Comparison of ENCODE assay signal across 25 mouse cellular contexts in genomic region chr9:94529146-94529746, GRCm38 (mm10). TPM values are rescaled to one million over a fixed set of nuclear protein-coding genes. Genes with fewer than 3 reads are reported as not detected.
DNase-seq lines count a peak whose midpoint lies in the region; ATAC-seq and TF ChIP-seq lines count a peak whose summit lies in the region.
"Had no signal": no experiment of that assay in that cellular context is flagged by ENCODE, and none has a peak within 500 bp of the region (broad histone marks: within the 10 kb centered on the region; RNA-seq: fewer than 3 reads in every experiment).

No protein-coding gene starts in this region.

- H3K27ac ChIP-seq in forebrain, embryonic 13.5 days: no peak overlapping the region
- H3K27ac ChIP-seq in forebrain, embryonic 10.5 days: no peak overlapping the region
- H3K27ac ChIP-seq in lung, postnatal 0 days (ENCODE audit: low read length): no peak overlapping the region
- no peak overlapping the region for H3K27ac ChIP-seq in MEL (ENCODE audit: control insufficient read depth, low read depth, low read length)
- H3K27ac ChIP-seq: embryonic facial prominence, embryonic 13.5 days; heart, adult 2 months; hindbrain, embryonic 15.5 days; kidney, postnatal 0 days; left cerebral cortex, adult 2 months; limb, embryonic 15.5 days had no signal

- no peak for TF ChIP-seq POLR2A in MEL (IDR thresholded peaks at IDR 0.05; ENCODE audit: control insufficient read depth in 1 of 2, insufficient read depth in 1 of 2, low read depth in 1 of 2, low read length in 2 of 2, poor library complexity in 1 of 2)

- H3K27me3 ChIP-seq in forebrain, embryonic 13.5 days: no peaks in the 10 kb centered on the region
- peaks cover 7% of the 10 kb centered on the region for H3K27me3 ChIP-seq in forebrain, embryonic 10.5 days (ENCODE audit: poor library complexity, severe bottlenecking)
- H3K27me3 ChIP-seq in lung, postnatal 0 days (replicated peaks; ENCODE audit: insufficient read depth, low read length): no peaks in the 10 kb centered on the region
- no peaks in the 10 kb centered on the region for H3K27me3 ChIP-seq in MEL (ENCODE audit: control insufficient read depth in 1 of 2, insufficient read depth in 2 of 2, low read length in 2 of 2)
- H3K27me3 ChIP-seq: embryonic facial prominence, embryonic 13.5 days; hindbrain, embryonic 15.5 days; limb, embryonic 15.5 days had no signal

- no peak overlapping the region for H3K9ac ChIP-seq in forebrain, embryonic 13.5 days
- H3K9ac ChIP-seq in lung, postnatal 0 days (replicated peaks; ENCODE audit: low read depth): no peak overlapping the region
- no peak overlapping the region for H3K9ac ChIP-seq in MEL (ENCODE audit: control insufficient read depth, low read depth, low read length, poor library complexity, severe bottlenecking)
- H3K9ac ChIP-seq: embryonic facial prominence, embryonic 13.5 days; hindbrain, embryonic 15.5 days; limb, embryonic 15.5 days had no signal

- WGBS in forebrain, embryonic 13.5 days: 88% methylated on average over 1 of the region's 1 CpGs
- WGBS in forebrain, embryonic 10.5 days: 91% methylated on average over 1 of the region's 1 CpGs
- 58% methylated on average over 1 of the region's 1 CpGs for WGBS in lung, postnatal 0 days

- H3K4me2 ChIP-seq in forebrain, embryonic 13.5 days: no peak overlapping the region
- no peak overlapping the region for H3K4me2 ChIP-seq in lung, postnatal 0 days (replicated peaks; ENCODE audit: low read depth, low read length)
- H3K4me2 ChIP-seq: embryonic facial prominence, embryonic 13.5 days; hindbrain, embryonic 15.5 days; limb, embryonic 15.5 days had no signal

- no peak for TF ChIP-seq EP300 in lung, postnatal 0 days (IDR thresholded peaks at IDR 0.05)
- peak in 1 of 2 experiments; percentile 60; a peak in 2 of 4 replicates for TF ChIP-seq EP300 in MEL (IDR thresholded peaks at IDR 0.05; ENCODE audit: low read depth in 1 of 2, low read length in 2 of 2)

- H3K36me3 ChIP-seq in forebrain, embryonic 13.5 days (ENCODE audit: poor library complexity, severe bottlenecking): no peaks in the 10 kb centered on the region
- no peaks in the 10 kb centered on the region for H3K36me3 ChIP-seq in forebrain, embryonic 10.5 days (replicated peaks)
- H3K36me3 ChIP-seq in lung, postnatal 0 days (ENCODE audit: insufficient read depth, low read length): no peaks in the 10 kb centered on the region
- peaks cover 0 to 15% of the 10 kb centered on the region in 2 experiments; a peak in 2 of 4 replicates for H3K36me3 ChIP-seq in MEL (ENCODE audit: control insufficient read depth in 1 of 2, insufficient read depth in 2 of 2, low read length in 2 of 2)
- H3K36me3 ChIP-seq: embryonic facial prominence, embryonic 13.5 days; hindbrain, embryonic 15.5 days; limb, embryonic 15.5 days had no signal

- DNase-seq in forebrain, embryonic 10.5 days (ENCODE audit: extremely low spot score, low spot score): no peak
- DNase-seq in lung, postnatal 0 days (ENCODE audit: low spot score): peak; percentile 33
- DNase-seq in lung, postnatal 10 days: no peak
- peak; percentile 48 for DNase-seq in MEL (ENCODE audit: low read depth, low spot score)
- DNase-seq in kidney, postnatal 36 days: no peak
- DNase-seq: adrenal gland, adult 2 months; cerebellum, adult 18-20 months; gastrocnemius, postnatal 14 days; heart, adult 2 months; heart, postnatal 4 days; kidney, adult 2 months; left cerebral cortex, postnatal 4 days; lung, adult 18-20 months; right cerebral cortex, postnatal 14 days; thymus, postnatal 14 days had no signal

- TF ChIP-seq RAD21 in MEL (IDR thresholded peaks at IDR 0.05; ENCODE audit: low read depth, low read length): no peak

- H3K4me1 ChIP-seq in forebrain, embryonic 13.5 days: peaks cover 23% of the 10 kb centered on the region
- H3K4me1 ChIP-seq in forebrain, embryonic 10.5 days: peaks cover 25% of the 10 kb centered on the region
- H3K4me1 ChIP-seq in lung, postnatal 0 days (ENCODE audit: insufficient read depth, low read depth, low read length): peaks cover 7% of the 10 kb centered on the region; the same call in 1 of the 2 replicates
- peaks cover 3 to 16% of the 10 kb centered on the region in 2 experiments; a peak in 3 of 4 replicates for H3K4me1 ChIP-seq in MEL (ENCODE audit: control insufficient read depth in 1 of 2, insufficient read depth in 2 of 2, low read length in 2 of 2)

- peaks cover 8% of the 10 kb centered on the region for H3K79me2 ChIP-seq in MEL (ENCODE audit: control insufficient read depth, insufficient read depth, low read length, poor library complexity)

- H3K4me3 ChIP-seq in forebrain, embryonic 13.5 days: no peak overlapping the region
- no peak overlapping the region for H3K4me3 ChIP-seq in forebrain, embryonic 10.5 days
- no peak overlapping the region for H3K4me3 ChIP-seq in lung, postnatal 0 days (ENCODE audit: low read depth, low read length)
- no peak overlapping the region for H3K4me3 ChIP-seq in MEL (ENCODE audit: control insufficient read depth in 1 of 2, insufficient read depth in 1 of 2, low read depth in 2 of 2, low read length in 2 of 2)
- H3K4me3 ChIP-seq: embryonic facial prominence, embryonic 13.5 days; erythroblast, embryonic 14.5 days; heart, adult 2 months; hindbrain, embryonic 15.5 days; left cerebral cortex, adult 2 months; limb, embryonic 15.5 days had no signal

- TF ChIP-seq CTCF in lung, postnatal 0 days (IDR thresholded peaks at IDR 0.05): no peak
- TF ChIP-seq CTCF in MEL (IDR thresholded peaks at IDR 0.05 in 2 of 3, conservative IDR thresholded peaks at IDR 0.05 in 1 of 3; ENCODE audit: control insufficient read depth in 1 of 3, insufficient read depth in 1 of 3, low read depth in 2 of 3, low read length in 3 of 3, poor library complexity in 1 of 3, severe bottlenecking in 1 of 3): no peak

- H3K9me3 ChIP-seq in forebrain, embryonic 13.5 days (replicated peaks): no peaks in the 10 kb centered on the region
- H3K9me3 ChIP-seq in forebrain, embryonic 10.5 days: no peaks in the 10 kb centered on the region
- no peaks in the 10 kb centered on the region for H3K9me3 ChIP-seq in lung, postnatal 0 days (ENCODE audit: low read length)
- H3K9me3 ChIP-seq in MEL (replicated peaks; ENCODE audit: insufficient read depth, low read length): no peaks in the 10 kb centered on the region
- H3K9me3 ChIP-seq: embryonic facial prominence, embryonic 13.5 days; hindbrain, embryonic 15.5 days; limb, embryonic 15.5 days had no signal

- 0 out of 2 replicates have a peak, but pooled peaks have one; percentile 37 for ATAC-seq in forebrain, embryonic 13.5 days
- ATAC-seq in lung, postnatal 0 days: no peak
- ATAC-seq in megakaryocyte-erythroid progenitor cell, adult 5-6 weeks (replicated peaks; ENCODE audit: low FRiP score, low TSS enrichment, poor library complexity, severe bottlenecking): peak; percentile 20; the same call in 1 of the 2 replicates
- ATAC-seq in CD4-positive, CD25-positive, alpha-beta regulatory T cell, adult 4 months: no peak
- ATAC-seq: forebrain, embryonic 16.5 days had no signal

TF ChIP-seq in MEL, 35 proteins besides CTCF, POLR2A, EP300 and RAD21:
- TF ChIP-seq TCF12 (IDR thresholded peaks at IDR 0.05; ENCODE audit: low read depth, low read length) (peak; percentile 25; the same call in 1 of the 2 replicates), GATA1 (IDR thresholded peaks at IDR 0.05; ENCODE audit: low read depth, low read length) (peak; percentile 46; the same call in 1 of the 2 replicates), MYC (IDR thresholded peaks at IDR 0.05; ENCODE audit: low read depth, low read length) (no peak), USF1 (IDR thresholded peaks at IDR 0.05; ENCODE audit: low read depth, low read length) (no peak), USF2 (IDR thresholded peaks at IDR 0.05; ENCODE audit: borderline replicate concordance in 1 of 2, insufficient read depth in 1 of 2, low read depth in 1 of 2, low read length in 2 of 2) (no peak), ETS1 (IDR thresholded peaks at IDR 0.05; ENCODE audit: low read depth, low read length) (peak; percentile 77), TAL1 (IDR thresholded peaks at IDR 0.05; ENCODE audit: low read length) (peak; percentile 7; the same call in 1 of the 2 replicates), MEF2A (IDR thresholded peaks at IDR 0.05; ENCODE audit: extremely low read depth, insufficient replicate concordance, low read depth, low read length, poor library complexity, severe bottlenecking) (peak; percentile 96), JUND (IDR thresholded peaks at IDR 0.05; ENCODE audit: low read depth, low read length) (no peak), BHLHE40 (IDR thresholded peaks at IDR 0.05; ENCODE audit: borderline replicate concordance, low read depth, low read length) (no peak), HCFC1 (IDR thresholded peaks at IDR 0.05; ENCODE audit: low read depth, low read length) (no peak)

RNA-seq across cellular contexts. Expression of gene 1190002N15Rik, which starts 8.6 kb away (rescaled TPM):
- polyA plus RNA-seq in forebrain, embryonic 13.5 days (2015; fragmentation: Nextera tagmentation; extraction: Ambion mirVana): 4.3 and 4.4 TPM in 2 replicates
- polyA plus RNA-seq in forebrain, embryonic 10.5 days (2016; fragmentation: Nextera tagmentation; extraction: Ambion mirVana): 3.3 and 3.9 TPM in 2 replicates
- polyA plus RNA-seq in lung, postnatal 0 days (2015; fragmentation: Nextera tagmentation; extraction: Ambion mirVana): 23.7 and 34.1 TPM in 2 replicates
- total RNA-seq in MEL (2012; rRNA removed): 4.7 and 7.4 TPM in 2 replicates
- polyA plus RNA-seq in MEL (2012; ENCODE audit: insufficient read depth in 1 of 2, insufficient read length in 2 of 2, low read depth in 1 of 2, low replicate concordance in 2 of 2, missing spikeins in 1 of 2): 1 to 10 TPM in 1 of 2 experiments, not detected in 1; 8.8 TPM
- total RNA-seq in megakaryocyte-erythroid progenitor cell, adult 5-6 weeks (2014; fragmentation: Nextera tagmentation): 27.9 and 35.0 TPM in 2 replicates
- 57.6 and 66.1 TPM in 2 replicates for total RNA-seq in megakaryocyte-erythroid progenitor cell, adult 5-6 weeks (2017)
- 1 to 10 TPM; 3.7 to 4.7 TPM for polyA plus RNA-seq in CD4-positive, CD25-positive, alpha-beta regulatory T cell, adult 4 months (2017; shearing (Covaris generic))

Comparison
In these comparisons a context has a peak if more than half of its experiments do, and no peak if none do; other contexts are left out.
1. DNase-seq: peak in lung, postnatal 0 days (single experiment) and MEL (single experiment); none in forebrain, embryonic 10.5 days (single experiment), lung, postnatal 10 days (single experiment) and kidney, postnatal 36 days (0 of 2).
2. ATAC-seq: peak in forebrain, embryonic 13.5 days (single experiment) and megakaryocyte-erythroid progenitor cell, adult 5-6 weeks (single experiment); none in lung, postnatal 0 days (single experiment) and CD4-positive, CD25-positive, alpha-beta regulatory T cell, adult 4 months (single experiment).